Mouse (Mus musculus): Measurements from ENCODE around the gene Itfg2. TPM values are rescaled to one million over a fixed set of nuclear protein-coding genes. Genes with fewer than 3 reads are reported as not detected.
A peak's percentile ranks its signal among the peaks of the same experiment; 100 is the strongest.

Itfg2 gene
- polyA plus RNA-seq, 1 experiment from 2014 or later = 35.9 TPM

DNA sequence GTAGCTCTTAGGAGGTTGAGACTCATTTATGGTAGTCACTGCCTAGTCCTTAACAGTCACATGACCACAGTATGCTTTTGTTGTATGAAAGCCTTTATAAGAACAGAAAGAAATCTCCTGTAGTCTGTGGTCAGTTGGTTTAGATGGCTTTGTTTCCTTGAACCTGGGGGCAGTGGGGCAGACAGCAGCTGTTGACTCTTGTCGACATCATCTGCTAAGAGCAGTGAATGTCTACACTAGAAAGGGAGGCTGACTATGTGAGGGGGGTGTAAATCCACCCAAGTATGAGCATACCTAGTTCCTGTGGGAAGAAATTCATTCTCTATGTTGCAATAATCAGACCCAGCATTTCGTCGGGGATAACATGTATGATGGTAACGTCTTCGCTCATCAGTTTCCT lies 22.3 kb upstream of the Itfg2 start:
- Histone ChIP-seq H3K4me2 (no peak overlapping the region), H3K4me3 (replicated peaks) (no peak overlapping the region), H3K27me3 (no peaks in the 10 kb centered on the region), H3K4me1 (peaks cover 12% of the 10 kb centered on the region), H3K36me3 (0 out of 2 replicates have a peak, but pooled peaks cover 3% of the 10 kb centered on the region), H3K27ac (no peak overlapping the region), H3K9ac (no peak overlapping the region), H3K9me3 (replicated peaks) (no peaks in the 10 kb centered on the region)
- no peak for ATAC-seq (replicated peaks; ENCODE audit: low FRiP score)
- WGBS = 93% methylated on average over 5 of the region's 5 CpGs

DNA sequence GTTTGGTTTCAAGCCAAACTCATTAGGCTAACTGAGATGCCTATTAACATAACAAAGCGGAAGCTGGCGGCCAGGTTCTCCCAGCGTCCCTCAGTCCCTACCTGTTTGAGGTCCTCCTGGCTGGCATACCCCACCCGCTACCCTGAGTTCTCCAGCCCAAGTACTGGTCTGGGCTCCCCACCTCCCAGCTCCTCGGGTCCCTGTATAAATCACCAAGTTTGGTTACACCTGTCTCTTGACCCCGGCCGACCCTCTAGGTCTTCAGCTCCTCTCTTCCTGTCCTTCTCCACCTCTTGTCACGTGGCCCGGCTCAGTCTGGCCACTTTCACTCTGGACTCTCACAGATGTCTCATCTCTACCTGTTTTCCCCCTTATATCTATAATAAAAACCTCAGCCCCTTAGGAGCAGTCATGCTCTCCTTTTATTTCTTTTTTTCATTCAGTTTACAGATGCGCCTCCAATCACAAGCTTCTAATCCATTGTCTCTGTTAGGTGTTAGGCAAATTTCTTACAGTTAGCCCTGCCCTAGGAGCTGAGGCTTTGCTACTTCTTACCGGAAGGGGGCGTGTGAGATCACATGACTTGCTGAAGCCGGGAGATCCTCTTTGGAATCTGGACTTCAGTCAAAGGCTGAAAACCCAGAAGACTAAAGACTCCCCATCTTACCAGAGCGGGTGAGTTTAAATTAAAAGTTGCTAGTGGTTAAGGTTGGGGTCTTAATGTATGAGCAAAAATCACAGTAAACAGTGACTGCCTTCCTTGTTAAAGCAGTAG lies 21.2 kb upstream of the Itfg2 start:
- Histone ChIP-seq H3K27me3 (no peaks in the 10 kb centered on the region), H3K4me2 (peak overlapping the region; percentile 53), H3K36me3 (0 out of 2 replicates have a peak, but pooled peaks cover 3% of the 10 kb centered on the region), H3K4me1 (peaks cover 12% of the 10 kb centered on the region), H3K9ac (no peak overlapping the region), H3K4me3 (replicated peaks) (peak overlapping the region; percentile 20), H3K9me3 (replicated peaks) (no peaks in the 10 kb centered on the region), H3K27ac (no peak overlapping the region)
- WGBS = 12% methylated on average over 14 of the region's 14 CpGs
- peak; percentile 73 for ATAC-seq (replicated peaks; ENCODE audit: low FRiP score)

DNA sequence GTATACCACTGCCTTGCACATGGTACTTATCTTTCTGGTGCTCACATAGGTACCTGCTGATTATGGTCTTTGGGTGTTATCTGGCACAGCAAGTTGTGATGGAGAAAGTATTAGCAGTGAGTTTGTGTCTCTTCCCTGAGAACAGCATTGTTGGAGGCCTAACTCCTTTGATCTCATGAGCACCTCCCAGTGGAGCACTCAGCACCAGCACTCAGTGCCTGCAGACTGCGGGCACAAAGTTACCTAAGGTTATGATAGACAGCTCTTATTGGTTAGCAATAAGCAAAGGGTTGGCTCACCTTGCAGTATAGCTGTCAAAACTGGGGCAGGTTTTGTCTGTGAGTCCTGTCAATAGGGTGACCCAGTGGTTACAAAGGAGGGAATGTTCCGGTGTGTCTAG lies 15.5 kb upstream of the Itfg2 start:
- no peaks in the 10 kb centered on the region for H3K27me3 ChIP-seq
- peaks cover 33% of the 10 kb centered on the region for H3K4me1 ChIP-seq
- H3K9me3 ChIP-seq (replicated peaks) = no peaks in the 10 kb centered on the region
- WGBS = 96% methylated on average over 2 of the region's 2 CpGs
- H3K9ac ChIP-seq = no peak overlapping the region
- ATAC-seq (replicated peaks; ENCODE audit: low FRiP score) = no peak
- H3K27ac ChIP-seq = no peak overlapping the region
- peaks cover 17% of the 10 kb centered on the region for H3K36me3 ChIP-seq
- no peak overlapping the region for H3K4me3 ChIP-seq (replicated peaks)
- no peak overlapping the region for H3K4me2 ChIP-seq

DNA sequence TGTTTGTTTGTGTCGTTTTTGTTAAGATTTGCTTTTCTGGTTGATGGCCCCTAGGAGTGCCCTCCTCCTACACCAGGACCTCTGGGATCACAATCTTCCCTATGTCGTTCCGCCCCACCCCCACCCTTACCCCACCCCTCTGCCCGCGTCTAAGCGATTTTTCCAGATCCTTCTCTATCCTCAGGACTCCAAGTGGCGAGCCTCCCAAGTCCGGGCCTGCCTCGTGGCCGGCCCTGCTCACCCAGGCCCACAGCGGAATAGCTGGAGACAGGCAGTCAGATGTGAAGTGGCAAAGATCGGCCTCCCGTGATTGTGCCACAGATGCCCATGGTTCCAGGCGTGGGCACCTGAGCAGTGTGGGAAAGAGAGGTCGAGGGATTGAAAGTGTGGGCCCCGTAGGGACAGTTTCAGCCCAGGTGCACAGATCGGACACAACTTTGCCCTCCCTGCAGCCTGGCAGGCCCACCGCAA lies 14.2 kb upstream of the Itfg2 start:
- H3K9me3 ChIP-seq (replicated peaks) = no peaks in the 10 kb centered on the region
- peak overlapping the region; percentile 92 for H3K9ac ChIP-seq
- H3K36me3 ChIP-seq = peaks cover 30% of the 10 kb centered on the region
- H3K4me3 ChIP-seq (replicated peaks) = peak overlapping the region; percentile 61
- H3K27ac ChIP-seq = peak overlapping the region; percentile 95
- no peaks in the 10 kb centered on the region for H3K27me3 ChIP-seq
- peak; percentile 60; the same call in 1 of the 2 replicates for ATAC-seq (replicated peaks; ENCODE audit: low FRiP score)
- WGBS = 21% methylated on average over 18 of the region's 18 CpGs
- H3K4me1 ChIP-seq = peaks cover 32% of the 10 kb centered on the region
- peak overlapping the region; percentile 70 for H3K4me2 ChIP-seq

DNA sequence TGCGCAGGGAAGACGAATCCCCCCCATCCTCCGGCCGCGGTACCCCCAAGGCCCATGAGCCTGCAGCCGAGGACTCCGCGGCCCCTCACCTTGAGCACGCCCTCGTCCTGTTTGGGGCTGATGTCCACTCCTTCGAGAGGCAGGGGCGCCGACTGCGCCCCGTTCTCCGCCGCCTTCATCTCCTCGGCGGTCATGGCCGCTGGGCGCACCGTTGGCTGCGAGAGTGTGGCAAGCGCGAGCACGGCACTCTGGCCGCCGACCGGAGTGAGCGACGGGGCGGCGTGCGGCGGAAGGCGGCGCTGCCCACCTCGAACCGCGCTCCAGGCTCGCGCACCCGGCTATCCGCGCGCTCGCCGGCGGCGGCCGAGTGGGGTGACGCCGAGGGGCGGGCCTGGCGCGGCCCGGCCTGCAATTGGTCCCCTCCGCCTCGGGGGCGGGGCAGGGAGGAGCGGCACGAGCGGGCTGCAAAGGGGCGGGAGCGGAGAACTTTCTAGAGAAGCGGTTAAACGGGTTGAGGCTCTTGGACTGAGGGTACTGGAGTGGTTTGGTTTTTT lies 13.7 kb upstream of the Itfg2 start, which contains the start of gene Fkbp4:
TSS of gene Fkbp4 (minus strand) at position 361 of the 554 bp plus-strand sequence.
- peak within 1 kb of the TSS; percentile 92 for H3K9ac ChIP-seq
- under 1% methylated on average over 67 of the region's 67 CpGs for WGBS
- no peaks in the 10 kb centered on the region for H3K27me3 ChIP-seq
- H3K27ac ChIP-seq = peak within 1 kb of the TSS; percentile 95
- ATAC-seq (replicated peaks; ENCODE audit: low FRiP score) = peak; percentile 96
- H3K9me3 ChIP-seq (replicated peaks) = no peaks in the 10 kb centered on the region
- peaks cover 34% of the 10 kb centered on the region for H3K36me3 ChIP-seq
- H3K4me2 ChIP-seq = peak within 1 kb of the TSS; percentile 70
- H3K4me3 ChIP-seq (replicated peaks) = peak within 1 kb of the TSS; percentile 61
- peaks cover 32% of the 10 kb centered on the region for H3K4me1 ChIP-seq

DNA sequence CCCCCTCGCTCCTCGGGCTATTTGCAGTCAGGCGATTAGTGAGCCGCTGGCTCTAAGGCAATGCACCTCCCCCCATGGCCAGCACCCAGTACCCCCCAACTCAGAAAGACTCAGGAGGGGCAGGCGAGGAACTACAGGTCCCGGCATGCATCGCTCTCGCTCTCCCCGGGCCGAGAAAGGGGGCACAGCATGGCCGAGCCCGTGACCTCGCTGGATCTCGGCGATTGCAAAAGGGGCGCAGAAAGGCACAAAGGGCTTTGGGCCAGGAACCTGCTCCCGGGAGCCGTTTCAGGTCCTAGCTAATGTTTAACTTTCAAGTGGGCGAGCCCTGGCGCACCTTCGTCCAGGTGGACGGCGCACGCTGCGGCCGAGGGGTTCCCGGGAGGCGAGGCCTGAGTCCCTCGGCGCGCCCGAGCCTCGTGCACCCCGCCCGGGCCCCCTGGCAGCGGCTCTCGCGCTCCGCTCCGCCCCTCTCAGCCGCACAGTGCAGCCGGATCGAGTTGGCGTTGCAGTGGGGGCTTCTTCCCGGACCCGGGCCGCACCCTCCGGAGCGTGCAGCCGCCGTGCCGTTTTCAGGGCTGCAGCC lies 13.1 kb upstream of the Itfg2 start:
- peak overlapping the region; percentile 61 for H3K4me3 ChIP-seq (replicated peaks)
- H3K9ac ChIP-seq = peak overlapping the region; percentile 92
- under 1% methylated on average over 52 of the region's 52 CpGs for WGBS
- peak overlapping the region; percentile 70 for H3K4me2 ChIP-seq
- H3K4me1 ChIP-seq = peaks cover 32% of the 10 kb centered on the region
- H3K27me3 ChIP-seq = no peaks in the 10 kb centered on the region
- H3K27ac ChIP-seq = peak overlapping the region; percentile 95
- peaks cover 38% of the 10 kb centered on the region for H3K36me3 ChIP-seq
- no peaks in the 10 kb centered on the region for H3K9me3 ChIP-seq (replicated peaks)
- ATAC-seq (replicated peaks; ENCODE audit: low FRiP score) = peak; percentile 78

DNA sequence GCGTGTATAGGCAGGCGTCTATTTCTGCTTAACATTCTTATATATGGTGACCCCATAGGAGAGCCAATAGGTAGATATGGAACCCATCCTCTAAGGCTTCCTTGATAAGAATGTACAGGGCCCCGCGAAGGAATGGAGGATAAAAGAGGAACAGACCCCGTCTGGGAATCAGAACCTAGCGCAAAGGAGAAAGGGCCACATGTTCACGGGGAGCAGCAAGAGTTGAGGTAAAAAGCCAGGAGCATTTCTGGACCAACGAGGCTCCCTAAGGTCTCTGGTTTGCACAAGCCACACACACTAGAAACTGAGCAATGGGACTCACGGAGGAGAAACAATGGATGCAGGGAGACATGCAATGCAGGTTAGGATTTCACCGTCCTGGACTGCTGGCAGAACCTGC lies 12.6 kb upstream of the Itfg2 start:
- peak overlapping the region; percentile 95 for H3K27ac ChIP-seq
- 2% methylated on average over 10 of the region's 10 CpGs for WGBS
- ATAC-seq (replicated peaks; ENCODE audit: low FRiP score) = no peak
- H3K36me3 ChIP-seq = peaks cover 43% of the 10 kb centered on the region
- H3K4me1 ChIP-seq = peaks cover 32% of the 10 kb centered on the region
- peak overlapping the region; percentile 92 for H3K9ac ChIP-seq
- H3K4me2 ChIP-seq = peak overlapping the region; percentile 70
- H3K27me3 ChIP-seq = no peaks in the 10 kb centered on the region
- no peaks in the 10 kb centered on the region for H3K9me3 ChIP-seq (replicated peaks)
- H3K4me3 ChIP-seq (replicated peaks) = peak overlapping the region; percentile 61

DNA sequence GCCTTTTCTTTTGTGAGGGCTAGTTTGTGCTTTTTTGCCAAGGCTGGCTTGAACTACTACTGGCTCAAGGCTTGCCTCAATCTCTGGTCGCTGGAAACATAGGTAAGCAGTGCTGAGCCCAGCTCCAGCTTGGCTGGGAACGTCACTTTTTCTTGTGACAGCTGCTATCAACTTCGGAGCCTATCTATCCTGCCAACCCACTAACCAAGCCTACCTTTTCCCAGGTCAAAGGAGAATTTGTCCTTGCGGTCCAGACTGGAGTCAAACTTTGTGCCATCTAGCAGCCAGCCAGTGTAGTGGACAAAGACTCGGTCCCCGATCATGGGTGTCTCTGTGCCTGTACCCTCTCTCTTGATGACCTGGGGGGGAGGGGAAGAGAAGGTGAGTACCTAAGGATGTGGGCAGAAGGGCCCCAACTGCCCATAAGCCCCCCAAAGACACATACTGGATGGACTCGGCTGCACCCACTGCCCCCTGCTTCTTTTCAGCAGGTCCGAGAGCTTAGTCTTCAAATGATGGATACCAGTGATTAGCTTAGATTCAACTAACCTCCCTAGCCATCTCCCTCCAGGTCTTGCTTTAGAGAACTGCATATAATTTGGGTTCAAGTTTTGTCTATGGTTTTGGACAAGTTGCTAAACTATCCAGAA lies 11.8 kb upstream of the Itfg2 start:
- Histone ChIP-seq H3K4me1 (peaks cover 32% of the 10 kb centered on the region), H3K9ac (peak overlapping the region; percentile 92), H3K27me3 (no peaks in the 10 kb centered on the region), H3K36me3 (peaks cover 51% of the 10 kb centered on the region), H3K9me3 (replicated peaks) (no peaks in the 10 kb centered on the region), H3K4me3 (replicated peaks) (peak overlapping the region; percentile 61), H3K27ac (no peak overlapping the region), H3K4me2 (peak overlapping the region; percentile 70)
- WGBS = 83% methylated on average over 8 of the region's 8 CpGs
- ATAC-seq (replicated peaks; ENCODE audit: low FRiP score) = no peak

DNA sequence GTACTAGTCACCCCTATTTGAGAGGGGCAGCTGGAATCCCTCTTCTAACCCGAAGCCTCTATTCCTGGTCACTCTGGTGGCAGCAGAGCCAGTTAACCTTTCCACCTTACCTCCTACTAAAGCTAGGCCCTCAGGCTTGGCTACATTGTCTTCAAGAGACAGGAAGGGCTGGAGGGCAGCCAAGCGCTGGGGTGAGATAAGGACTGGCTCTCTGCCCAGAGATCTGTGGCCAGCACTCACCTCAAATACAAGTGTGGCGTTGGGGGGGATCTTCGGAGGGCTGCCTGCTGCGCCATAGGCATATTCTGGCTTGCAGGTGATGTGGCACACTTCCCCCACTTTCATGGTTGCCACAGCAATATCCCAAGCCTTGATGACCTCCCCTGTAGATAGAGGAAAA lies 10.7 kb upstream of the Itfg2 start:
- no peaks in the 10 kb centered on the region for H3K9me3 ChIP-seq (replicated peaks)
- H3K27me3 ChIP-seq = no peaks in the 10 kb centered on the region
- no peak overlapping the region for H3K27ac ChIP-seq
- no peak overlapping the region for H3K4me3 ChIP-seq (replicated peaks)
- H3K36me3 ChIP-seq = peaks cover 60% of the 10 kb centered on the region
- peaks cover 32% of the 10 kb centered on the region for H3K4me1 ChIP-seq
- 70% methylated on average over 5 of the region's 5 CpGs for WGBS
- no peak overlapping the region for H3K4me2 ChIP-seq
- no peak overlapping the region for H3K9ac ChIP-seq
- no peak for ATAC-seq (replicated peaks; ENCODE audit: low FRiP score)

DNA sequence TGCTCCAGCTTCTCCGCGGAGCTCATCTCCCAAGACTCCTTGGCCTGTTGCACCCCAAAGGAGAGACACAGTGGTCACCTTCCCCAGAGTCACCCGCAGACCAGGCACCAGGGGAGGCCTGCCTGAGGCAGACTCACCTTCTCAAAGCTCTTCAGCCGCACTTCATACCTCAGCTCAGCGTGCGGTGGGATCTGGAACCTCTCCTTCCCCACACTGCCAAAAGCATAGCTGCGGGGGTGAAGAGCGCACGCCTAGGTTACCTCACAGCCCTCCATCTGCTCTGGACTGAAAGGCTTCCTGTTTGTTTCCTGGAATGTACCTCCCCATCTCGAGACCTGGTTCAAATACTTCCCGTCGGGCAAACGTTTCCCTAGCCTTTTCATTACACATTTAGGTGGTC lies 8.8 kb upstream of the Itfg2 start:
- ATAC-seq (replicated peaks; ENCODE audit: low FRiP score) = no peak
- Histone ChIP-seq H3K4me1 (peaks cover 20% of the 10 kb centered on the region), H3K9ac (no peak overlapping the region), H3K36me3 (peaks cover 79% of the 10 kb centered on the region), H3K4me2 (no peak overlapping the region), H3K27me3 (no peaks in the 10 kb centered on the region), H3K4me3 (replicated peaks) (no peak overlapping the region), H3K9me3 (replicated peaks) (no peaks in the 10 kb centered on the region), H3K27ac (no peak overlapping the region)
- WGBS = 94% methylated on average over 13 of the region's 13 CpGs

DNA sequence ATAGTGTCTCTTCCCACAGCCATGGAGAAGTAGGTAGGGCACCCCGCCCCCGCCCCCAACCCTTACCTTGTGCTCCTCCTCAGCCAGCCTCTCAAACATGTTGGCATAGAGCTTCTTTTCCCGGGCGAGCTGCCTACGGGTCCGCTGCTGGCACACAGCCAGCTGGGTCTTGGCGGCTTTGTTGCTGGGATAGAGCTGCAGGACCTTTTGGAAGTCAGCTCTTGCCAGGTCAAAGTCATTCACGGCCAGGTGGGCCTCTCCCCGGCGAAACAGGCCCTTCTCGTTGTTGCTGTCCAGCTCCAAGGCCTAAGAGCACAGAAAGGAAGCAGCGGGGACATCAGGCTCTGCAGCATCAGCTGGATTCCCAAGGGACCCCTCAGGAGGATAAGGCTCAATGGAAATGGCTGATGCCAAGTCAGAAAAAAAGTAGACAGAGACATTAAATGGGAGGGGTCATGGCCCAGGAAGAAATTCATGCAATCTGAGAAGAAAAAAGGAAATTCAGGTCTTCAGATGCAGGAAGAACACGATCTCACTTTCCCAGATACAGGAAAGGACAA lies 7.7 kb upstream of the Itfg2 start:
- H3K4me2 ChIP-seq = no peak overlapping the region
- H3K27me3 ChIP-seq = no peaks in the 10 kb centered on the region
- peaks cover 91% of the 10 kb centered on the region for H3K36me3 ChIP-seq
- WGBS = 88% methylated on average over 13 of the region's 13 CpGs
- H3K9me3 ChIP-seq (replicated peaks) = no peaks in the 10 kb centered on the region
- ATAC-seq (replicated peaks; ENCODE audit: low FRiP score) = no peak
- no peak overlapping the region for H3K4me3 ChIP-seq (replicated peaks)
- H3K4me1 ChIP-seq = peaks cover 20% of the 10 kb centered on the region
- H3K27ac ChIP-seq = no peak overlapping the region
- H3K9ac ChIP-seq = no peak overlapping the region

Measured in kidney, embryonic 15.5 days (tissue).